Mouse (Mus musculus) midbrain, embryonic 16.5 days (tissue): ENCODE data around the gene Dynll1. TPM values are rescaled to one million over a fixed set of nuclear protein-coding genes. Genes with fewer than 3 reads are reported as not detected.

Source experiments
- ATAC-seq: fragments of 200-750 bp; cut with Nextera tagmentation; 2 replicates; pipeline ENCODE4 v1.8.0; 2017; ENCODE audit warnings: moderate TSS enrichment
- H3K27ac ChIP-seq: fragments of 300-500 bp; sonication (generic); 2 replicates; pipeline ENCODE4 v1.5.1; 2014; ENCODE audit warnings: mild to moderate bottlenecking, low read length, mixed read lengths
- H3K27me3 ChIP-seq: fragments of 300-500 bp; sonication (generic); 2 replicates; pipeline ENCODE4 v1.6.1; 2014; ENCODE audit warnings: low read depth, low read length, mixed read lengths; ENCODE audit not compliant: control insufficient read depth, insufficient read depth
- H3K36me3 ChIP-seq: fragments of 300-500 bp; sonication (generic); 2 replicates; pipeline ENCODE4 v1.6.1; 2014; ENCODE audit warnings: mild to moderate bottlenecking, low read length, moderate library complexity, mixed read lengths; ENCODE audit not compliant: control insufficient read depth, insufficient read depth
- H3K4me1 ChIP-seq: fragments of 300-500 bp; sonication (generic); 2 replicates; pipeline ENCODE4 v1.6.1; 2014; ENCODE audit warnings: mild to moderate bottlenecking, low read length, mixed read lengths; ENCODE audit not compliant: control insufficient read depth, insufficient read depth
- H3K4me2 ChIP-seq: fragments of 300-500 bp; sonication (generic); 2 replicates; pipeline ENCODE4 v1.6.1; 2014; ENCODE audit warnings: mild to moderate bottlenecking, low read length, mixed read lengths
- H3K4me3 ChIP-seq: fragments of 300-500 bp; sonication (generic); 2 replicates; pipeline ENCODE4 v1.5.1; 2014; ENCODE audit warnings: low read depth, mild to moderate bottlenecking, low read length, moderate library complexity, mixed read lengths
- H3K9ac ChIP-seq: fragments of 300-500 bp; sonication (generic); 2 replicates; pipeline ENCODE4 v1.6.1; 2014; ENCODE audit warnings: low read depth, low read length, mixed read lengths
- H3K9me3 ChIP-seq: fragments of 300-500 bp; sonication (generic); replicated peaks from 2 replicates; pipeline ENCODE4 v1.6.1; 2014; ENCODE audit warnings: mild to moderate bottlenecking, low read length, mixed read lengths; ENCODE audit not compliant: control insufficient read depth, poor library complexity, severe bottlenecking
- WGBS: fragments of 180-500 bp; shearing (Covaris S2); extraction: QIAGEN DNeasy Blood & Tissue Kit; methylation state at CpG from one replicate; pipeline ENCODE4 v1.1.7; 2014; 5-methylcytosine and 5-hydroxymethylcytosine counted together
- polyA plus RNA-seq: library from polyadenylated mRNA; unstranded; fragments of >200 nt; fragmentation: Nextera tagmentation; extraction: Ambion mirVana; gene quantifications from 2 replicates; pipeline ENCODE4 v1.2.1, GENCODE M21; 2015

The Dynll1 gene
- polyA plus RNA-seq, 1 experiment from 2014 or later = 1,084 TPM

- H3K36me3 ChIP-seq = no peaks in the 10 kb centered on the region
- H3K9me3 ChIP-seq = no peaks in the 10 kb centered on the region
- H3K4me3 ChIP-seq = peak within 1 kb of the TSS; percentile 97
- peak within 1 kb of the TSS; percentile 98 for H3K9ac ChIP-seq
- ATAC-seq = peak; percentile 88
- H3K4me2 ChIP-seq = peak within 1 kb of the TSS; percentile 86
- peaks cover 32% of the 10 kb centered on the region for H3K4me1 ChIP-seq
- peak within 1 kb of the TSS; percentile 89 for H3K27ac ChIP-seq
- WGBS = 14% methylated on average over 26 of the region's 26 CpGs
- H3K27me3 ChIP-seq = no peaks in the 10 kb centered on the region
Measured at GRCm38 (mm10) chr5:115272812-115273548, 27.8 kb downstream of the Dynll1 start, which contains the start of gene Rnf10. Gene Rnf10, minus strand, starts transcription at chr5:115272898.

GRCm38 (mm10) chr5:115271931-115272811, 28.6 kb downstream of the Dynll1 start:
- H3K27ac ChIP-seq = peak overlapping the region; percentile 89
- H3K36me3 ChIP-seq = no peaks in the 10 kb centered on the region
- H3K9me3 ChIP-seq = no peaks in the 10 kb centered on the region
- no peaks in the 10 kb centered on the region for H3K27me3 ChIP-seq
- peak overlapping the region; percentile 86 for H3K4me2 ChIP-seq
- H3K4me3 ChIP-seq = peak overlapping the region; percentile 97
- peaks cover 32% of the 10 kb centered on the region for H3K4me1 ChIP-seq
- peak overlapping the region; percentile 98 for H3K9ac ChIP-seq
- peak; percentile 52; the same call in 1 of the 2 replicates for ATAC-seq
- WGBS = under 1% methylated on average over 66 of the region's 77 CpGs

GRCm38 (mm10) chr5:115269969-115270368, 30.8 kb downstream of the Dynll1 start:
- Histone ChIP-seq H3K4me2 (peak overlapping the region; percentile 86), H3K9me3 (no peaks in the 10 kb centered on the region), H3K36me3 (no peaks in the 10 kb centered on the region), H3K27ac (no peak overlapping the region), H3K9ac (no peak overlapping the region), H3K4me1 (peaks cover 37% of the 10 kb centered on the region), H3K4me3 (no peak overlapping the region), H3K27me3 (no peaks in the 10 kb centered on the region)
- 95% methylated on average over 1 of the region's 1 CpGs for WGBS
- no peak for ATAC-seq

GRCm38 (mm10) chr5:115268266-115268665, 32.5 kb downstream of the Dynll1 start:
- no peak overlapping the region for H3K4me2 ChIP-seq
- ATAC-seq = no peak
- WGBS = 72% methylated on average over 3 of the region's 3 CpGs
- H3K36me3 ChIP-seq = no peaks in the 10 kb centered on the region
- no peak overlapping the region for H3K4me3 ChIP-seq
- no peak overlapping the region for H3K27ac ChIP-seq
- H3K9ac ChIP-seq = no peak overlapping the region
- H3K27me3 ChIP-seq = no peaks in the 10 kb centered on the region
- H3K4me1 ChIP-seq = peaks cover 37% of the 10 kb centered on the region
- no peaks in the 10 kb centered on the region for H3K9me3 ChIP-seq

DNA sequence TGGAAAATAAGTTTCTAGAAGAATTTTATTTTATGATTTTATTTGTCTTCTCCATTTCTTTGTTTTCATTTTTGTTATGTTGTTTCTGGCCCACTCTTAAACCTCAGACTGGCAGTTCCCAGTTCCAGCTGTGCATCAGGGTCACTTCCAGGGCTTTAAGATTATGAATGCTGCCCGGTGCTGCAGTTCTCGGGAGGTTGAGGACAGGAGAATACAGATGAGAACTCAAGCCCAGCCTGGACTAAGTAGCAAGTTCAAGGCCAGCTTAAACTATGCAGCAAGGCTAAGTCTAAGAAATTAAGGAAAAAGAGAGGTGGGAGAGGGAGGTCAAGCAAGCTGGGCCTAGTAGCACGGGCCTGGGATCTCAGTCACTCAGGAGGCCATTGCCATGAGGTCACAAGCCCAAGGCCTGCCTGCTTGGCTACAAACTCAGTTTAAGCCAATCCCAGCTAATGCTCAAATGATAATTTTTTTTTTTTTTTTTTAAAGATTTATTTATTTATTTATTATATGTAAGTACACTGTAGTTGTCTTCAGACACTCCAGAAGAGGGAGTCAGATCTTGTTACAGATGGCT, 33.2 kb downstream of the Dynll1 start:
- Histone ChIP-seq H3K4me3 (no peak overlapping the region), H3K27ac (no peak overlapping the region), H3K4me2 (no peak overlapping the region), H3K9me3 (no peaks in the 10 kb centered on the region), H3K4me1 (peaks cover 37% of the 10 kb centered on the region), H3K36me3 (no peaks in the 10 kb centered on the region), H3K27me3 (no peaks in the 10 kb centered on the region), H3K9ac (no peak overlapping the region)
- no peak for ATAC-seq
- WGBS = 74% methylated on average over 3 of the region's 3 CpGs

GRCm38 (mm10) chr5:115266787-115267468, 33.9 kb downstream of the Dynll1 start:
- H3K4me1 ChIP-seq = peaks cover 37% of the 10 kb centered on the region

GRCm38 (mm10) chr5:115266340-115266739, 34.5 kb downstream of the Dynll1 start:
- Histone ChIP-seq H3K4me1 (peaks cover 34% of the 10 kb centered on the region), H3K27ac (no peak overlapping the region), H3K9ac (no peak overlapping the region), H3K36me3 (no peaks in the 10 kb centered on the region), H3K27me3 (no peaks in the 10 kb centered on the region), H3K9me3 (no peaks in the 10 kb centered on the region), H3K4me2 (no peak overlapping the region), H3K4me3 (no peak overlapping the region)
- ATAC-seq = no peak
- WGBS = 92% methylated on average over 5 of the region's 5 CpGs

More at GRCm38 (mm10) chr5:115266787-115267468, 33.9 kb downstream of the Dynll1 start:
- Histone ChIP-seq H3K9me3 (no peaks in the 10 kb centered on the region), H3K9ac (no peak overlapping the region), H3K4me3 (no peak overlapping the region), H3K27ac (no peak overlapping the region), H3K27me3 (no peaks in the 10 kb centered on the region), H3K36me3 (no peaks in the 10 kb centered on the region), H3K4me2 (no peak overlapping the region)
- ATAC-seq = no peak
- 83% methylated on average over 8 of the region's 8 CpGs for WGBS

DNA sequence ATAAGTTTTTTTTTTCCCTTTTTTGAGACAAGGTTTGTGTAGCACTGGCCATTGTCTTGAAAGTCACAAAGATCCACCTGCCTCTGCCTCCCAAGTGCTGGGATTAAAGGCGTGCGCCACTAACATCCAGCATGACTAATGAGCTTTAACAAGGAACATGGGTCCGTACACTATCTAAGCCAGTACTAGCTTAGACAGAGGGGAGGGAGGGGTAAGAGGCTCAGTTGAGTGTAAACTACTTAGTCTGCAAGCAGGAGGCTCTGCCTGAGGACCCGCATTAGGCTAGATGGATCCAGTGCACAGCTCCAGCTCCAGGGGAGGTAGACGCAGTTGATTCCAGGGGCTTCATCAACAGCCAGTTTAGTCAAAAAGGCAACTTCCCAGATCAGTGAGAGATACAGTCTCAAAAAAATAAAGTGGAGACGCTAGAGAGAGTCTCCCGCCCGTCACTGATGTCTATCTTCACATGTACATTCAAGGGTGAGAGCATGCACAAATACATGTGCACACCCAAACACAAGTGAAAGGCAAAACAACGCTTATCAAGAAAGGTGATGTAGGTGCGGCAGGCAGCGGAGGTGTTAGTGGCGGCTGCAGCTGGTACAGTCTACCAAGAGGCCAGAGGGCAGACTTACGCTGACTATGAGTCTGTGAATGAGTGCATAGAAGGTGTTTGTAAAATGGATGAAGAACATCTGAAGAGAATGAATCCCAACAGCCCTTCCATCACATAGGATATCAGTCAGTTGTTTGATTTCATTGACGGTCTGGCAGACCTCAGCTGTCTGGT, 38.1 kb downstream of the Dynll1 start:
- no peaks in the 10 kb centered on the region for H3K9me3 ChIP-seq
- H3K36me3 ChIP-seq = peaks cover 13% of the 10 kb centered on the region
- no peak overlapping the region for H3K4me3 ChIP-seq
- no peak overlapping the region for H3K27ac ChIP-seq
- H3K4me1 ChIP-seq = 0 out of 2 replicates have a peak, but pooled peaks cover 5% of the 10 kb centered on the region
- H3K9ac ChIP-seq = no peak overlapping the region
- H3K27me3 ChIP-seq = no peaks in the 10 kb centered on the region
- ATAC-seq = no peak
- no peak overlapping the region for H3K4me2 ChIP-seq
- WGBS = 80% methylated on average over 14 of the region's 14 CpGs
